Mouse (Mus musculus) thymus, adult 2 months (tissue): ENCODE measurements around the gene Lmx1a. TPM values are rescaled to one million over a fixed set of nuclear protein-coding genes. Genes with fewer than 3 reads are reported as not detected.

Experiments
- DNase-seq: peaks from one replicate; pipeline ENCODE4 v3.0.0; 2021
- H3K27ac ChIP-seq: fragments of 200-500 bp; 2 replicates; pipeline ENCODE4 v1.5.1; 2012; ENCODE audit warnings: low read length, control low read depth; ENCODE audit not compliant: control insufficient read depth, insufficient read depth
- H3K27me3 ChIP-seq: fragments of 200-500 bp; 2 replicates; pipeline ENCODE4 v1.6.1; 2012; ENCODE audit warnings: mild to moderate bottlenecking, low read length, moderate library complexity, mixed read lengths; ENCODE audit not compliant: control insufficient read depth, insufficient read depth
- H3K36me3 ChIP-seq: fragments of 200-500 bp; 2 replicates; pipeline ENCODE4 v1.6.1; 2012; ENCODE audit warnings: mild to moderate bottlenecking, low read length, moderate library complexity; ENCODE audit not compliant: control insufficient read depth, insufficient read depth
- H3K4me1 ChIP-seq: fragments of 200-500 bp; replicated peaks from 2 replicates; pipeline ENCODE4 v1.6.1; 2012; ENCODE audit warnings: low read length; ENCODE audit not compliant: control insufficient read depth, insufficient read depth
- H3K4me3 ChIP-seq: fragments of 200-500 bp; 2 replicates; pipeline ENCODE4 v1.5.1; 2012; ENCODE audit warnings: mild to moderate bottlenecking, low read length, control low read depth, moderate library complexity; ENCODE audit not compliant: control insufficient read depth, insufficient read depth
- CTCF ChIP-seq: fragments of 200-500 bp; IDR thresholded peaks from 2 replicates; pipeline ENCODE4 v1.5.1; 2012; ENCODE audit warnings: mild to moderate bottlenecking, control low read depth, low read length, moderate library complexity, borderline replicate concordance; ENCODE audit not compliant: control insufficient read depth, poor library complexity, insufficient read depth; ENCODE audit errors: extremely low read depth
- POLR2A ChIP-seq: fragments of 200-500 bp; IDR thresholded peaks from 2 replicates; pipeline ENCODE4 v1.6.1; 2012; ENCODE audit warnings: mild to moderate bottlenecking, low read length, control low read depth, moderate library complexity; ENCODE audit not compliant: control insufficient read depth, poor library complexity, insufficient read depth; ENCODE audit errors: extremely low read depth
- WGBS: fragments of 180-500 bp; shearing (Covaris S2); methylation state at CpG from one replicate; pipeline ENCODE4 v1.1.7; 2018; 5-methylcytosine and 5-hydroxymethylcytosine counted together
- polyA plus RNA-seq: library from polyadenylated mRNA; depleted of rRNA; stranded (reverse); fragments of >200 nt; gene quantifications from 2 replicates; pipeline ENCODE4 v1.2.3, GENCODE M21; 2012

Gene Lmx1a
- polyA plus RNA-seq, 1 experiment, result 0.13 TPM

GRCm38 (mm10) chr1:167708761-167709160, 19.7 kb downstream of the Lmx1a start:
- H3K4me1 ChIP-seq, result no peaks in the 10 kb centered on the region
- no peak overlapping the region for H3K4me3 ChIP-seq
- WGBS, result 60% methylated on average over 5 of the region's 5 CpGs
- no peaks in the 10 kb centered on the region for H3K27me3 ChIP-seq
- H3K36me3 ChIP-seq, result no peaks in the 10 kb centered on the region
- TF ChIP-seq CTCF, result no peak
- no peak for TF ChIP-seq POLR2A
- H3K27ac ChIP-seq, result no peak overlapping the region
- no peak for DNase-seq

GRCm38 (mm10) chr1:167715730-167716341, 26.8 kb downstream of the Lmx1a start:
- DNase-seq, result no peak
- no peaks in the 10 kb centered on the region for H3K27me3 ChIP-seq
- no peaks in the 10 kb centered on the region for H3K36me3 ChIP-seq
- H3K4me1 ChIP-seq, result no peaks in the 10 kb centered on the region
- H3K27ac ChIP-seq, result no peak overlapping the region
- H3K4me3 ChIP-seq, result no peak overlapping the region
- 80% methylated on average over 6 of the region's 6 CpGs for WGBS
- TF ChIP-seq POLR2A, result no peak
- no peak for TF ChIP-seq CTCF

GRCm38 (mm10) chr1:167734471-167734870, 45.4 kb downstream of the Lmx1a start:
- no peak for TF ChIP-seq CTCF
- TF ChIP-seq POLR2A, result no peak
- Histone ChIP-seq H3K4me3 (no peak overlapping the region), H3K4me1 (no peaks in the 10 kb centered on the region), H3K27ac (no peak overlapping the region), H3K36me3 (no peaks in the 10 kb centered on the region), H3K27me3 (no peaks in the 10 kb centered on the region)
- WGBS, result 16% methylated on average over 6 of the region's 6 CpGs
- no peak for DNase-seq

- Histone ChIP-seq H3K36me3 (no peaks in the 10 kb centered on the region), H3K27me3 (no peaks in the 10 kb centered on the region), H3K4me3 (no peak overlapping the region), H3K27ac (no peak overlapping the region), H3K4me1 (no peaks in the 10 kb centered on the region)
- DNase-seq, result no peak
- WGBS, result 87% methylated on average over 3 of the region's 3 CpGs
- TF ChIP-seq POLR2A, result no peak
- no peak for TF ChIP-seq CTCF
Observed at GRCm38 (mm10) chr1:167736793-167737192, 47.8 kb downstream of the Lmx1a start.

DNA sequence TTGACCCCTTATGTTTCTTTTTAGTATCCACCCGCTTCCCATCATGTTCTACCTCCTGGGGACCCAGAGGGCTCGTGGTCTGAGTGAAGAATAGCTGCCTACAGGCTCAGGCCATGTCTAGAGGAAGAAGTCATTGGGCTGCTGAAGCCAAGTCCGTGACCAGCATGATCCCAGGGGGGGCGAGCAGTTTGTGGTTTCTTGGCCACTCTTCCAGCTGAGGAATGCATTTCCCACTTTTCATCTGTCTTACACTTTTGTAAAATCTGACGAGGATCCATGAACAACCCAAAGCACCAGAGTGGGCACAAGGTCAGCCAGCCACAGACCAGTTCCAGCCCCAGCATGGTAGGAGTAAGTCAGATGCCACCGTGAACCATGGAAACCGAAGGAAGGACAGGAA, 50.2 kb downstream of the Lmx1a start:
- Histone ChIP-seq H3K4me3 (no peak overlapping the region), H3K27me3 (no peaks in the 10 kb centered on the region), H3K4me1 (no peaks in the 10 kb centered on the region), H3K36me3 (no peaks in the 10 kb centered on the region), H3K27ac (no peak overlapping the region)
- 80% methylated on average over 7 of the region's 7 CpGs for WGBS
- TF ChIP-seq CTCF (no peak), POLR2A (no peak)
- no peak for DNase-seq

GRCm38 (mm10) chr1:167746676-167747075, 57.6 kb downstream of the Lmx1a start:
- H3K36me3 ChIP-seq, result no peaks in the 10 kb centered on the region
- no peak overlapping the region for H3K27ac ChIP-seq
- H3K4me3 ChIP-seq, result no peak overlapping the region
- H3K27me3 ChIP-seq, result no peaks in the 10 kb centered on the region
- no peaks in the 10 kb centered on the region for H3K4me1 ChIP-seq
- 55% methylated on average over 6 of the region's 6 CpGs for WGBS
- TF ChIP-seq POLR2A (no peak), CTCF (no peak)
- no peak for DNase-seq

- Histone ChIP-seq H3K4me3 (no peak overlapping the region), H3K27ac (no peak overlapping the region), H3K4me1 (no peaks in the 10 kb centered on the region), H3K27me3 (no peaks in the 10 kb centered on the region), H3K36me3 (no peaks in the 10 kb centered on the region)
- no peak for TF ChIP-seq CTCF
- no peak for TF ChIP-seq POLR2A
- 81% methylated on average over 5 of the region's 5 CpGs for WGBS
- no peak for DNase-seq
Observed at GRCm38 (mm10) chr1:167752661-167753060, 63.6 kb downstream of the Lmx1a start.
